Mouse (Mus musculus): ENCODE measurements around the gene Hist2h4.
"Not testable (repeated sequence)": the region's sequence is repeated elsewhere in the genome, so short reads cannot be mapped to it uniquely, and the experiment has no call there.

Gene Hist2h4

DNA sequence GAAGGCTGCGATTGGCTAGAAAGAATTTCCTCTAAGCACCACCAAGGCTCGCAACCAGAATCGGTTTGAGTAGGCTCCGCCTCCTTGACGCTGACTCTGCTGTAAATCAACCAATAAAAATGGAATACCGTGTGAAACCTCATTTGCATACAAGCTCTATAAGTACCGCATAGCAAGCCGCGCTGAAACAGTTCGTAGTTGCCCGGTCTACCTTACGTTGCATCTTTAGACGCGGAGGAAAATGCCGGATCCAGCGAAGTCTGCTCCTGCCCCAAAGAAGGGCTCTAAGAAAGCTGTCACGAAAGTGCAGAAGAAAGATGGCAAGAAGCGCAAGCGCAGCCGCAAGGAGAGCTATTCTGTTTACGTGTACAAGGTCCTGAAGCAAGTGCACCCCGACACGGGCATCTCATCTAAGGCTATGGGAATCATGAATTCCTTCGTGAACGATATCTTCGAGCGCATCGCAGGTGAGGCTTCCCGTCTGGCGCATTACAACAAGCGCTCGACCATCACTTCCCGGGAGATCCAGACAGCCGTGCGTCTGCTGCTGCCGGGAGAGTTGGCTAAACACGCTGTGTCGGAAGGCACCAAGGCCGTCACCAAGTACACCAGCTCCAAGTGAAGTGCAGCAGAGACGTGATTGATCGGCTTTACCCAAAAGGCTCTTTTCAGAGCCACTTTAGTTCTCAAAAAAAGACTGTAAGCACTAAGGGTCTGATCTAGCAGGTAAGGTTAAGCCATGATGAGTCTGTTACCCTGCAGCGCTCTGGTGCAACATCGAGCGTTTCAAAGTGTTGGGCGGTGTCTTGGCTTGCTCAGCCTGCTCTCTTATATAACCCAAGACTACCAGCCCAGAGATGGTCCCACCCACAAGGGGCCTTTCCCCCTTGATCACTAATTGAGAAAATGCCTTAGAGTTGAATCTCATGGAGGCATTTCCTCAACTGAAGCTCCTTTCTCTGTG is 6.7 kb upstream of the Hist2h4 start, which contains the start of gene Hist2h2bb:
Hist2h2bb (plus strand) TSS at position 242 of the 964 bp plus-strand sequence.
- in situ Hi-C loops (cut with MboI, MseI), result no loop called here

DNA sequence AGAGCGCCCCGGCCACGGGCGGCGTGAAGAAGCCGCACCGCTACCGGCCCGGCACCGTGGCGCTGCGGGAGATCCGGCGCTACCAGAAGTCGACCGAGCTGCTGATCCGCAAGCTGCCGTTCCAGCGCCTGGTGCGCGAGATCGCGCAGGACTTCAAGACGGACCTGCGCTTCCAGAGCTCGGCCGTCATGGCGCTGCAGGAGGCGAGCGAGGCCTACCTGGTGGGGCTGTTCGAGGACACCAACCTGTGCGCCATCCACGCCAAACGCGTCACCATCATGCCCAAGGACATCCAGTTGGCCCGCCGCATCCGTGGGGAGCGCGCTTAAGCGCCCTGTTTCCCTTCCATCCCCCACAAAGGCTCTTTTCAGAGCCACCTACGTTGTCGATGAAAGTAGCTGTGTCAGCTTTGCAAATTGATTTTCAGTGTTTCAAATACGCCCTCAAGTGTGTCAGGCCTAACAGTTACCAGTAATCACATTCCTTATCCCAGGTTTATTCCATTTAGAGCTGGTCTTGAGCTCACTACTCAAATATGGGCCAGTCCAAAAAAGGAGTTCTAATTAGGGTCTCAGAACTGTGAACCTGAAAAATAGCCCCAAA is 5.8 kb upstream of the Hist2h4 start:
- in situ Hi-C loops (cut with MboI, MseI), result not testable (repeated sequence)

DNA sequence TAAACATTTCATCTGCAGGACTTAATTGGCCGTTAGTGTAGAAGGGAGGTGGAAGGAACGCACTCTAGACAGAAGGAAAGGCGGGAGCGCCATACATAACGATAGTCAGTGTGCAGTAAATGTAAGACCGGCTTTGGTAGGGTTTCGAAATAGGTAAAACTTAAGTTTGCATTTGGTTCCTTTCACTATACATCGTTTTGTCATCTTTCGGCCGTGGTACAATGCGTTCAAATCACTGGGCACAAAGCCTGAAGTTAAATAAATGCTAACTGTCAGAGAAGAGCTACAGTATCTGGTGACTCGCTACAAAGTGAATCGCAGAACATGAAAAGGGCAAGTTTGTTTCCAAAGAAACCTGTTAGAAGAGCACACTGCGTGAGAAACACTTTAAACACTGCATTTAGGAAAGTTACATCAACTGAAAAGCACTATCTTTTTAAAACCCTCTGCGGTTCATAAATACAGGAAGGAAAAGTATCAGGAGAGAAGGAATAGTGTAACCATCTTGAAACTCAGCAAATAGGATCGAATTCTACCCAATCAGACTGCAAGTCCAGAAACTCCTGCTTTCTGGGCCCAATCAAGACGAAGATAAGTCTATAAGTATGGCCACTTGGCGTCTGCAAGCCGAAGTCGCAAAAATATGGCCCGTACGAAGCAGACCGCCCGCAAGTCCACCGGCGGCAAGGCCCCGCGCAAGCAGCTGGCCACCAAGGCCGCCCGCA is 5.1 kb upstream of the Hist2h4 start, which contains the start of gene Hist2h3b:
Hist2h3b (plus strand) TSS at position 604 of the 725 bp plus-strand sequence.
- in situ Hi-C loops (cut with MboI, MseI), result no loop called here

DNA sequence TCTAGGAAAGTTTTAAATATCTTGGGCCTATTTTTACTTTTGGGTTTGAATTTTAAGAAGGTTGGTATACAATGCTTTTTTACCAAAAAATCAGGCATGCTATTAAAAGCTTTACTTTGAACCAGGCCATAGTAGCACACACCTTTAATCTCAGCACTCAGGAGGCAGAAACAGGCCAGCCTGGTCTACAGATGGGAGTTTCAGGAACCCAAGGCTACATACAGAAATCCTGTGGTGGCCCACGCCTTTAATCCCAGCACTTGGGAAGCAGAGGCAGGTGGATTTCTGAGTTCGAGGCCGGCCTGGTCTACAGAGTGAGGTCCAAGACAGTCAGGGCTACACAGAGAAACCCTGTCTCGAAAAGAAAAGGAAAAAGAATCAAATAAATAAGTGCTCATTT is 4.4 kb upstream of the Hist2h4 start:
- in situ Hi-C loops (cut with MboI, MseI), result no loop called here

DNA sequence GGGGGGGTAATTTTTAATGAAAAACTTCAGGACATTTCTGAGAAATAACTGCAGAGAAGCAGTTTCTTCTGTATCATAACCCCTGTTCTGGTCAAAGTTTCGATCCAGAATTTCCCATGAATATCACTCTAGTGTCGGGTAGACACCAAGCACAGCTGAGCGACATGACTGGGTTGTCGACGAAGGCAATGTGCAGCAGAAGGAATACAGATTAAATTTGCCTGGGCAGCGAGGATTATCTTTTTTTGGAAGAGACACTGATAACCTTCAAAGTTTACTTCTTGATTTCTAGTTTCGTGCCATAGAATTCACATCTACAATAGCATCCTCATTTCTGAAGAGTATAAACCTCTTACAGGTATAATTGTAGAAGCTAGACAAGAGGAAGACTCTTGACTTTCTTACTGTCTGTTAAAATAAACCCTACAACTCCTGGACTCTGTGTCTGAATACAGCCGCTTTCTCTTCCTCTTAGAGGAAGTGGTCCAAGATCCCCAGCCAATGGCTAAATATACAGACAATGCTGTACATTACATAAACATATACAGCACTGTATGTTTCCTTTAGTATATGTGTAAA is 3.1 kb upstream of the Hist2h4 start:
- in situ Hi-C loops (cut with MboI, MseI), result no loop called here

DNA sequence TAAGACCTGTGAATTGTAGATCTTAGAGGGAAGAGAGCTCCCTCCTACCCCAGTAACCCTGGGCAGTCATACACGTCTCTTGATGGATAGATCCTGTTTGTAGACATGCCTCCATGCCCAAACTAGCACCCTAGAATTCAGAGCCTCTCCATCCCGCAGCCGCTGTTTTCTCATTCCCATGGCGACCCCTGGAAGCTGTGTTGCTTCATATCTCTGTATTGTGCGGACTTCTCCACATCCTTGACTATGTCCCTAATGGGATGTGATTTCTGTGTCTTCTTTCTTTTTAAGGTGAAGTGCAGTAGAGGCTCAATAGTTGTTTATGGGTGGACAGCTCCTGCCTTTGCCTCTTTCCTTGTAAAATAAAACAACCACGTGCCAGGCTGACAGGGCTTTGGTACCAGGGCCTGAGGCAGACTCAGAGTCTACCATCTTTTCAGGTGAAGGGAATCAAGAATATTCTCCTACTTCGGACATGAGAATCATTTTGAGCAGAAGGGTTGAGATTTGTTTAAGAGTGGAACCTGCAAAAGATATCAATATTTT is 1.4 kb upstream of the Hist2h4 start:
- in situ Hi-C loops (cut with MboI, MseI), result no loop called here

DNA sequence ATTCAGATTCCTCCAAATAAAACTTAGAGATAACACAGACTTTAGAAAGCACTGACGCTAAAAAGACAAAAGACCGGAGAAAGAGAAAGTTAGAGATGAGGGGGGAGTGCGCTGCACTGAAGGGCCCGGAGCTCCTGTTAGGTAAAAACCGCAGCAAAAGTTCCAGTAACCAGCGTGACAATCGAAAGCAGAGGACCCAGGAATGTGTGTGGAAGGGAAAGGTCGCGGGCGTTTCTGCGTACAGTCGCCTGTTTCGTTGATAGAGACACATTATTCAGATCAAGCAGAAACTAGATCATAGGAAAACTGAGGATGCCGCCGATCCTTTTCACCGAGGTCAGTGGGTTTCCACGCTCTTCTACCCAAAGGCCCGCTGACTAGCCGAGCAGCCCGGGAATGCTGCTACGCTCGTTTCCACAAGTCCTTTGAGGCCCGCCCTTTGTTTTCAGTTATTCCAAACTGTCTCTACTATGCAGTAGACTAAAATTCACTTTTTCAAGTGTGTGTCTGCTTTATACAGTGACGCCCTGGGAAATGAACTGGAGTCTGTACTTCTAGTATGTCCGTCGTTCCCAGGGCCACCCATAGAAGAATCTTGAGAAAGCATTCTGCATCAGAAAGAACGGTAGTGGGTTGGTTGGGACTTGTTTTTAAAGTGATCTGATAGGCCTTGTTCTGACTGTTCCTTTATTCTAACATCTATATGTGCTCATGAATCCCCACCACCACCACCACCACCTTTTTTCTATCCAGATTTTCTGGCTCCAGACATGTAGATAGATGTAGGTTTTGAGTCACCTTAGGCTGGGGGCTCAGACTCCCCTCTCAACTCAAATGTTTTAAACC is 670 bp upstream of the Hist2h4 start:
- in situ Hi-C loops (cut with MboI, MseI), result no loop called here

DNA sequence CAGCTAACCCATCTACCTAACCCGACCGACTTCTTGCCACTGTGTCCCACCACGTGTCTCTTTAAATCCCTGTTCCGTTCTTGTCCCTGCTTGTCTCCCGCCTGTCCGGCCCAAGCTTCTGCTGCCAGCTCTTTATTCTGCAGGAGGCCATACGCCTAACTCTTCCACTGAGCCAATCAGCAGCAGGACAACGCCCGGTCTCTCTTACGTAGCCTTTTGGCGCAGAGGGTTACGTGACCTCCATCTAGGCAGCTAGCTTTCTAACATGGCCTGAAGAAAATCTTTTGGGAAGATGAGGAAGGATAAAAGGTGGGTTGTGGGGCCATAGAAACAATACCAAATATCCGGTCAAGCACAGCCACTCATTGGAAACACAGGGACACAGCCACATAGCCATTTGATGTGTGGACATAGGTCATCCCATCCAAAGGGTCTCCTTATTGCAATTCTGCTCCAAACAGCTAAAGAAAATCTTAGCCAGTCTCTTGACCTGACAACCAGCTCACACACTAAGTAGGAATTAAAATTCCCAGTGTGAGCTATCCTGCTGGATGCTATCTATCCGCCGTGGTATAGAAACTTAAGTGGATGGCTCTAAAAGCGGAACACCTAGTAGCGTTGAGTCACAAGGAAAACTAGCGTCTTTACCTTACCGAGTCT is 765 bp downstream of the Hist2h4 start:
- in situ Hi-C loops (cut with MboI, MseI), result no loop called here

DNA sequence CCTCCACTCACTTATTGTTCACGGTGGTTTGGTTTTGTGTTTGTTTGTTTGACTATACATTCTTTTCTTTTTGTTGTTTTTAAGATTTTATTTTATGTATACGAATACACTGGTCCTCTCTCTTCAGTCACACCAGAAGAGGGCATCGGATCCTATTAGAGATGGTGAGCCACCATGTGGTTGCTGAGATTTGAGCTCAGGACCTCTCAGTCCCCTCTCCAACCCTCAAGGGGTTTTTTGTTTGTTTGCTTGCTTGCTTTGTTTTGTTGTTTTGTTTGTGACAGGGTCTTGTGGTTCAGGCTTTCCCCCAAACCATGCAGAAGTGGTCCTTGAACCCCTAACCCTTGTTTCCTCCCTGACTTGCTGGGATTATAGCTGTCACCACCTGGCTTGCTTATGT is 1.5 kb downstream of the Hist2h4 start:
- in situ Hi-C loops (cut with MboI, MseI), result no loop called here

DNA sequence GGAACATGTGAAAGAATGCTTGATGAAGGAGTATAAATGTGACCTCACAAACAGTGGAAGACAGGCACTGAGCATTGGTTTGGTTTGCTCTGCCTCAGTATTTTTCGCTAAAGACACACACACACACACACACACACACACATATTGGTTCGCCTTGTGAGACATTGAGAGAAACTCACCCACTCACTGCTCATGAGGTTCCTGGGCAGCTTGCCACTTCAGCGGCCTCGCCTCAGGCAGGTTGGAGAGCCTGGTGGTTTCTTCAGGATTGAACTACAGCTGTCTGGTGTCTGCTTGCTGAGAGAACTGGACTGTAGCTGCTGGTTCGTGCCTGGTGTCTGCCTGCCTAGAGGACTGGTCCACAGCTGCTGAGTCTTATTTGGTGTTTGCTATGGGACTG is 2.9 kb downstream of the Hist2h4 start:
- in situ Hi-C loops (cut with MboI, MseI), result no loop called here

DNA sequence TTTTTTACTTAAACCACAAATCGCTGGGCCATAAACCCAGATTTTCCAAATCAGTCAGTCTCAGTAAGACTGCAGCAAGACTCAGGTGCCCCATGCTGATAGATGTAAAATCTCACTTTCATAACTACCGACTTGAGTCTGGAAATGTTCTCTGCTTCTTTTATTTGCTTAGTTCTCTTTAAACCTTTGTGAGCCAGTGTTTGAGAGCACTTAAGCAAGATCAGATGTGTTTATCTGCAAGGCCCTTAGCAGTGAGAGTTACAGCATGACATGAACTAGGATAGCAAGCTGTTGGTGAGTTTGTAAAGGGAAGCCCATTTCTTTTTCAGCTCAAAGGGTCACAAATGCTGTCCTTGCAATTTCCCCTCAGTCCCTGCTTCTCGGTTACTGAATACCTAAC is 5.9 kb downstream of the Hist2h4 start:
- in situ Hi-C loops (cut with MboI, MseI), result no loop called here

DNA sequence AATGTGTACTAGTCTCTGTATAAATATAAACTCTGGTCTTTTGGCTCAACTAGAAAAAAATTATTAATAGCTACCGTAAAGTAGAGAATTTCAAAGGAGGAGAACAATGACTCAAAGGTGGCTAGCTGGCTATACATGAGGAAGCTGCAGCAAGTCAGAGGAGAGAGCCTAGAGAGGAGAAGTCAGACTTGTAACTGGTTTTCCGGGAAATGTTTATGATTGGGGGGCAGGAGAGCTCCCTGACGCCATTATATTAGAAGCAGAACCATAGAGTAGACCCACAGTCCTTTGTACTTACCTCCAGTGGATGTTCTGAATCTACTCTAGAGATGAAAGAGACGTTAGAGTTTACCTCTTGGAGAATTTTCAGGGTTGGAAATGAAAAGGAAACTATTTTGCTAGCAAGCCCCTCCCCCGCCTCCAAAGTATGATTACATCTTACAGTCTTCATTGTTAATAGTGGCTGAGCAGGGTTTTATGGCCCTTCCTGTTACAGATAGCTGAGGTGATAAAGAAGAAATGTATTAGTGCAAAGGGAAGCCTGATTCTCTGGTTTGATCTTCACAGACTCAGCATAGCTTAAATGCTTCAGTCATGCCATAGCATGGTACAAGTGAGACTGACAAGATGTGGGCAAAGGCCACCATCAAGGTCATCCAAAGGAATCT is 7.1 kb downstream of the Hist2h4 start:
- in situ Hi-C loops (cut with MboI, MseI), result no loop called here

DNA sequence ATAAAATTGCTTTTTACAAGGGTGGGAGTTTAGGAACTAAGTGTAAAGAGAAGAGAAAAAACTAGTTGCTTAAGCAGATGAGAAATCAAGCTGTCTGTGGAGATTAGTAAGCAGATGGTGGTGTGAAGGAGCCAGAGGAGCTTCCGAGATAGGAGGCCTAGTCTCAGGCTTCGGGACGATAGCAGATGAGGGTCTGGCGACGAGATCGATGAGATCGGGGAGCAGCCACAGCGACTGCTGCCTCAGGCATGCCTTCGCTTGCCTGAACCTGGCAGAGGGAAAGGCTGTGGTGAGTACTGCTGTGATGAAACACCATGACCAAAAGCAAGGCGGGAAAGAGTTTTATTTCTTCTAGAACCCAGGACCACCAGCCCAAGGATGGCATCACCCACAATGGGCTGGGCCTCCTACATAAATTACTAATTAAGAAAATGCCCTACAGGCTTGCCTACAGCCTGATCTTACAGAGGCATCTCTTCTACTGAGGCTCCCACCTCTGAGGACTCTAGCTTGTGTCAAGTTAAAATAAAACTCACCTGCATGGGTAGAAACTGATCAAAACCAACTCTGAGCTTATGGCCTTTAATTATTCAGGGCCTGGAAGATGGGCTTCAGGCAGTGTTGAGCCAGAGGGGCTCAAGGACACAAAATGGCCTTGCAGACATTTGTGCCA is 8.3 kb downstream of the Hist2h4 start:
- in situ Hi-C loops (cut with MboI, MseI), result no loop called here

DNA sequence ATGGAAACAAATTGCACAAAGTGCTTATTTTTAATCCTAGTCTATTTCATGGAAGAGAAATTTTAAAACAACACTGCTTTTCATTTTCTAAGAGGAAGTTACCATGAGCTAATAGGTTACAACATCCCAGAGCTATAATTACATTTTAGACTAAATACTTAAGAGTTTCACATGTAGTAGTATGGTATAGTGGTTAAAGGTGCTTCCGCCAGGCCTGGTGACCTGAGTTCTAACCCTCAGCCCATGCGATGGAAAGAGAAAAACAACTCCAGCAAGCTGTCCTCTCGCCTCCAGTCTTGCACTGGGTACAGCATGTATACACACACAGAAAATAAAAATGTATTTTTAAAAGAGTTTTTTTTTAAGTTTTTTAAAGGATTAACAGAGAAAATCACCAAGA is 11.3 kb downstream of the Hist2h4 start:
- in situ Hi-C loops (cut with MboI, MseI), result no loop called here

DNA sequence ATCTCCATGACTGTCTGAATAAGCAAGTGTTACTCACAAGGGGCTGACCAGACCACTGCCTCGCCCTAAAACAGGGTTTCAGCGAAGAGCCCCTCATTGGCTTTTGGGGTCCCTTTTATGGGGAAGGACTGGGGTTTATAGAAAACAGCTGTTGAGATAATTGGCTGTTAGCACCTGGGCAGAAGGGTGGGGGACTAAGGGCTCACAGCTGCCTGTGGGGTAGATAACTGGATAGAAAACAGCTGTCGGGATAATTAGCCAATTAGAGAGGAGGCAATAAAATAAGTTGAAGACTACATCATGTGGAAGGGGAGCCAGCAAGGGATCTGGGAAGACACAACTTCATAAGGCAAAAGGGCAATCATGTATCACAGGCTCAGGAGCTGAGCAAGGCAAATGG is 12.2 kb downstream of the Hist2h4 start:
- in situ Hi-C loops (cut with MboI, MseI), result no loop called here

DNA sequence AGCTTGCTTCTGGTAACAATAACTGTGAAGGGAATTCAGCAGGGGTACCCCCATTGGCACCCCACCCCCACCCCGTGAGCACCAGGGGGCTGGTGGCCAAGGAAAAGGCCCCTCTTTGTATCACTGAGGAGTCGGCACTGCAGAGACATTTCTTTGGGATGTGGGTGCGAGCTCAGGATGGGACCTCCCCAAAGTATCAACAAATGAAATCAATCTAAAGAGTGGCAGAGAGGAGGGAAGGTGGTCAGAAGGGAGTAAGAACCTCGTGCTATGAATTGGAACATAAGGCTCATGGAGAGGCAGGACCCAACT is 14.1 kb downstream of the Hist2h4 start:
- in situ Hi-C loops (cut with MboI, MseI), result no loop called here

DNA sequence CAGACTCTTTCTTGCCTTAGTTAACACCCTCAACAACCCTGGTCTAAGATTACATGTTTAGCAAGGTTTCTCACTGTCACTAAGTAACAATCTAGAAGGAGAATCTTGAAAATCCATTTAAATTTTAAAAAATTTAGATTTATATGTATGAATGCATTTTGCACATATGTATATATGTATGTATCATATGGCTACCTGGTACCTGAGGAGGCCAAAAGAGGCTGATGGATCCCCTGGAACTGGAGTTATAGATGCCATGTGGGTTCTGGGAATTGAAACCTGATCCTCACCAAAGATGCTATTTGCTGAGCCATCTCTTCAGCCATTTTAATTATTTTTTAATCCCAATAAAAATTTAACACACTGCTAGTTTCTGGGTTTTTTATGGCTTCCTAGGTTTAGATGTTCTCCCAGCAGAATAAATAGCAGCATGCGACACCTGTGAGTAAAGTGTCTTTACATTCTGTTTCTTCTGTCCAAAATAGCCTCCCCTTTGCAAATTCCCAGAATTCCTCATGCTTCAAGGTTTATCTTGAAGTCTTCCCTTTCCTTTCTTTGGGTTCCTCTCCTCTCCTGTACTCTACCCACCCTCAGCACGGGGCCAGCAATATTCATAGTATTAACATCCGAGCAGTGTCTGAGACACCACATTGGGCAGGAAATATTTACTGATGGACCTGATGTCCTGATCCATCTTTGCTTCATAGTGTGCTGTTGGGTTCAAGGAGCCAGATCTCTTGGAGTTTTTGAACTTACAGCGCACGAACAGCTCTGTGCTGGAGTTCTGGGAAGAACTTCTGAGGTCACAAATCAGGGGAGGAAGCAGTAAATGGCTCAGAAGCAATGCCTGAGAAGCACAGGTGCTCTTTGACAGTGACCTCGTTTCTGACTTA is 14.7 kb downstream of the Hist2h4 start:
- in situ Hi-C loops (cut with MboI, MseI), result no loop called here

Measured in regulatory T cell (primary cell).